Mouse (Mus musculus) kidney, adult 9 months (tissue): Measurements from ENCODE around the gene Krt18.
"Not testable (repeated sequence)": the region's sequence is repeated elsewhere in the genome, so short reads cannot be mapped to it uniquely, and the experiment has no call there.

Experiments used
- DNase-seq: peaks from one replicate; pipeline ENCODE4 v3.0.0; 2022

The Krt18 gene

DNA sequence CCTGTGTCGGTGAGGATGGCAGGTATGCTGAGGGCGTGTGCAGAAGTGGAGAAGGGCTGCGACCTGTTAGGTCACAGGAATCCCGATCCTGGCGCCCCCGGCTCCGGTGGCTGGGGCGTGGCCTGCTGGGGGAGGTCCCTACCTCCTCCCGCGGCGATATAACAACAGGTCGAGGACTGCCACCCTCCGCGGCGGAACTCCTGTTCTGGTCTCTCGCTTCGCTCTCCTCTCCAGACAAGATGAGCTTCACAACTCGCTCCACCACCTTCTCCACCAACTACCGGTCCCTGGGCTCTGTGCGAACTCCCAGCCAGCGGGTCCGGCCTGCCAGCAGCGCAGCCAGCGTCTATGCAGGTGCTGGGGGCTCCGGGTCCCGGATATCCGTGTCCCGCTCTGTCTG is at the start of gene Krt18:
Gene Krt18, plus strand, starts transcription at position 141 of the 400 bp plus-strand sequence.
- DNase-seq = no peak

DNA sequence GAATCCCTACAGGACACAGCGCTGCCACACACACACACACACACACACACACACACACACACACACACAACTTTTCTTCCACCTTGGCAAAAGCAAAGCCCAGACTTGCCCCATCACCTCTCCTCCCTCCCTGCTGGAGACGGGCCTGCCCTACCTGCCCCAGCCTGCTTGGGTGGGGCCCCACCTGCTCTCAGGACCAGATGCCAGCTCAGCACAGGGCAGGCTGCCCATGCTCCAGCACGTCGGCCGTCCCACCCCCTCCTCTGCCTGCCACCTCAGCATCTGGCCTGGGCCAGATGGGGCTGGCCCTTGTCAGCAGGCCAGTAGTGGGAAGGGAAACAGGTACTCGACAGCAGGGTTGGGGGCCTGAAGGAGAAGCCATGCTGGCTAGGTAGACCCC is 47.1 kb upstream of the Krt18 start:
- DNase-seq = peak; percentile 91

DNA sequence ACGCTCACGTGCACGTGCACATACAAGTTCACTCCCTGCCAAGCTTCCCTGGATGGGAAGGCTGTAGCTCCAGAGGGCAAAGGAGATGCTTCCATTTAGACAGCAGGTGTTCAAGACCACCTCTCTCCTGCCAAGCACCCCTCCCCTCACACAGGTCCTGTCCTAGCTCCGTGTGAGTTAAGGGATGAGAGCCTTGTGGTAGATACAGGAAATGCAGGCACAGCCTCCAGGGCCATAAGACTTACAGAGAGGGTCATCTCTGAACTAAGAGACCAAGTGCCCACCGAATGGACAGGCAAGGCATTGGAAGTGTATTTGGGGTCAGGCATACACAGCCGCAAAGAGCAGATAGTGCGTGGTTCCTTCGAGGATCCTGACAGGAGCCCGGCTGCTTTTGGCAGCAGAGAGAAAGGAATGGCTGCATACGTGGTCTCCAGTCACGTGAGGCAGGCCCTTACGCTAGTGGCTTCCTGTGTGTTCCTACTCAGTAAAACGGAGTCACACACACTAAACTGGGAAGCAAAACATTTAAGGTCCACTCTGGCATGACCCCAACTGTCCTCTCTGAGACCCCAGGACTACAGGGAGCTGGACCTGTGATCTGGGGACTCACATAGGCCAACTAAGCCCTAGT is 44.5 kb upstream of the Krt18 start:
- DNase-seq = no peak

DNA sequence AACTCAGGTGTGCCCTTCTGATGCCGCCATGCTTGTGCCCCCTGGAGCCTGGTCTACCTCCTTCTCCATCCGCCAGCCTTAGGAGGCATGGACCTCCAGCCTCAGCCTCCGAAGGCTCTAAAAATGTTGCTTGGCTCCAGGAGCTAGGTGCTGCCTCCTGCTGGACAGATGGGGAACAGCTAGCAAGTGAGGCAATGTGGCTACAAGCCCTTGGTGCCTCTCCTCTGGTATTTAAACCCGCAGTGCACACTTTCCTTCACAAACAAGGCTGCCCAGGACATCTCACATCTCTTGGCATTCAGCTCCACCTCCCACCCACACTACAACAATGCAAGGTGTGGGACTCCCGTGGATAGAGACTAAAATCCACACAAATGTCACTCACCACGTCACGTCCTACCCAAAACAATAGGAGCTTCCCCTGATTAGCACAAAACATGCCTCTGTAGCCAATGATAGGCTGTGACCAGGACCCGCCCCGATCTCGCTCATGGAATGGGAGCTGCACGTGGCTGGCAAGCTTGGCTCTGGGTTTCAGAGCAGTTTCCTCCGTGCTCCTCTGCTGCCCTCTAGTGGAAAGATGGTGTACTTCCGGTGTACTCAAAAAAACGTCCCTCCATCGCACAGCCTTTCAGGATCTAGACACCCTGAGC is 43.9 kb upstream of the Krt18 start:
- peak; percentile 97 for DNase-seq

DNA sequence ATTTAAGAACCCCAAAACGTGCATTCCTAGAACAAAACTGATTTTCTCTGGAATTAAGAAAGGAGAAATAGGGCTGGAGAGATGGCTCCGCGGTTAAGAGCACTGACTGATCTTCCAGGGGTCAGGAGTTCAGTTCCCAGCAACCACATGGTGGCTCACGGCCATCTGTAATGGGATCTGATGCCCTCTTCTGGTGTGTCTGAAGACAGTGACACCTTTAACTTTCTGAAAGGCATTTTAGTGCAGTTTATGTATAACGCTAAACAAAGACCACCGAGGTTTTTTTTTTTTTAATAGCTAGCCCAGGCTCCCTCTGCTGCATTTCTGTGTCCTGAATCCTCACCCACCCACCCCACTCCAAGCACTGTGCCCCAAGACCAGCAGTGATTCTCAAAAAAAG is 43.2 kb upstream of the Krt18 start:
- no peak for DNase-seq

DNA sequence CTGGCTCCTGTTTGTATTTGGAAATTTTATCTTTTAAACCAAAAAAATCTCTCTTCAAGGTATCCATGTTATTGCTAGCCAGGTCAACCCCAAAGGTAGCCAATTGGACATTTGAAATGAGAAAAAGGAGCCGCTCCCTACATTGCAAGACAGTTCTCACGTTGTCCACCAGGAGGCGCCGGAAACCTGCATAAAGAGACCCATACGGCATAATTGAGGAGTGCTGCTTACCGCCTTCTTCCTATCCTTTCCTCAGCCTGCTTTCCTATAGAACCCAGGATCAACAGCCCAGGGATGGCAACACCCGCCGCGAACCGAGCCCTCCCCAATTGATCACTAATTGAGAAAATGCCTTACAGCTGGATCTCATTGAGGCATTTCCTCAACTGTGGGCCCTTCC is 39.9 kb upstream of the Krt18 start:
- peak; percentile 92 for DNase-seq

DNA sequence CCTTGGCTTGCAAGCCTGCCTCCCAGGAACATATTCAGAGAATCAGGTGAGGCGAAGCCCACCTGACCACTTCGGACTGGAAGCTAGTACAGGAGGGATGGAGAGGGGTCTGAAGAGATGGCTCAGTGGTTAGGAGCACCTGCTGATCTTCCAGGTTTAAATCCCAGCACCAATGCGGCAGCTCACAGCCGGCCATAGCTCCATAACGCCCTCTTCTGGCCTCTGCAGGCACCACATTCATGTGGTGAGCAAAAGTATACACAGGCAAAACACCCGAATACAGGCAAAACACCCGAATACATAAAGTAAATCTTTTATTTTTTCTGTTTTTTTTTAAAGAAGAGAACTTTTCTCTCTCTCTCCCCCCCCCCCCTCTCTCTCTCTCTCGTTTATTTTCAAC is 39.3 kb upstream of the Krt18 start:
- DNase-seq = no peak

DNA sequence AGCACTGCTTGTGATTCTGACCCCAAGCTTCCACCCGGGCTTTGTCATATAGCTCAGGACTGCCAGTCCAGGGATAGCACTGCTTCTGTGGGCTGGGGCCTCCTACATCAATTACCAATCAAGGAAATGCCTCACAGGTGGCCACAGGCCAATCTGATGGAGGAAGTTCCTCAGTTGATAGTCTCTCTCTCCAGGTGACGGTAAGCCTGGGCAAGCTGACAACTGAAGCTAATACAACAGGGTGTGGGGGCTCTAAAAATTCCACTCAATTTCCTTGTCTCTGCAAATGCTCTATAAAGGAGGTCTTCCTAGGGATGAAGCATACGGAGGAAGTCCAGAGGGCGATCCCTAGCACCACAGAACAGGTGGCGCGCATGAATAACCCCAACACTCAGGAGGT is 37.0 kb upstream of the Krt18 start:
- no peak for DNase-seq

DNA sequence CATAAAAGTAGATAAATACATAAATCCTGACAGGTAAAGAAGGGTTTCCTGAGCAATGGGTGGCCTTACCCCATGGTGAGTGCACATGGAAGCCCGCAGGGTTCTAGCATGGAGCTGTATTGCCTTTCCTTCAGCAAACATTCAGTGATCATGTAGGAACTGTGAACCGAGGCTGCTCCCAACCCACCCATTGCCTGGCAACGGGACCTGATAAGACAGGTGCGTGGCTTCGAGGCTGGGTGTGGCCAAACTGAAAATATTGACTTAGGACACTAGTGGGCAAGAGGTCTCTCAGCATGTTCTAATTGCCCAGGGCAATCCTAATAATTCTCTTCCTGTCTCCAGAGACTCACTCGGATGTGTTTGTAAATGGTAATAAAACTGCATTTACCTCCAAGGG is 33.6 kb upstream of the Krt18 start:
- no peak for DNase-seq

DNA sequence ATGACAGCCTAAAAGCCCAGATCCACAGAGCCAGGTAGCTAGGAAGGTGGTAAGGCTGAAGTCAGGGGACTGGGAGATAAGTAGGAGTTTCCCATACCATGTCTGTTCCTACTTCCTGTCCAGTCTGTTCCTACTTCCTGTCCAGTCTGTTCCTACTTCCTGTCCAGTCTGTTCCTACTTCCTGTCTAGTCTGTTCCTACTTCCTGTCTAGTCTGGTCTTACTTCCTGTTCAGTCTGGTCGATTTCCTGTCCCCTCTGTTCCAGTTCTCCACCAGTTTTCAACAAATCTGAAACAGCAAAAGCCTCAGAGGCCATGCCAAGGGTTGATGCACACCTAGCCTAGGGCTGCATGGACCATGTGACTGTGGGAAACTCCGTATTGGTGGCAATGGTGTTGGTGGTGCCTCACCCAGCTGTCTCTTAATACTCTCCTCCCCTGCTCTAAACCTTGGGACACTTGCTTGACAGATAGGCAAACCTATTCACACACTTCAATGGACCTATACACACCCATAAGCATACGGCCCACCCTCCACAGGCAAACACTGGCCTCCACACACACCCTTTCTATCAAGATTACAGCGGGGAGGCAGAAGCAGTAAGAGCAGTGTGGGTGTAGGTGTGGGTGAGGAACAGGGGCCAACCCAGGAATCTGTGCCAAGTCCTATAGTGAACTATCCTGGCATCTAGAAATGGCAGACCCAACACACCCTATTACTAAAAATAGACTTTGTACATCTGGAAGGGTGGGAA is 32.3 kb upstream of the Krt18 start:
- DNase-seq = no peak

DNA sequence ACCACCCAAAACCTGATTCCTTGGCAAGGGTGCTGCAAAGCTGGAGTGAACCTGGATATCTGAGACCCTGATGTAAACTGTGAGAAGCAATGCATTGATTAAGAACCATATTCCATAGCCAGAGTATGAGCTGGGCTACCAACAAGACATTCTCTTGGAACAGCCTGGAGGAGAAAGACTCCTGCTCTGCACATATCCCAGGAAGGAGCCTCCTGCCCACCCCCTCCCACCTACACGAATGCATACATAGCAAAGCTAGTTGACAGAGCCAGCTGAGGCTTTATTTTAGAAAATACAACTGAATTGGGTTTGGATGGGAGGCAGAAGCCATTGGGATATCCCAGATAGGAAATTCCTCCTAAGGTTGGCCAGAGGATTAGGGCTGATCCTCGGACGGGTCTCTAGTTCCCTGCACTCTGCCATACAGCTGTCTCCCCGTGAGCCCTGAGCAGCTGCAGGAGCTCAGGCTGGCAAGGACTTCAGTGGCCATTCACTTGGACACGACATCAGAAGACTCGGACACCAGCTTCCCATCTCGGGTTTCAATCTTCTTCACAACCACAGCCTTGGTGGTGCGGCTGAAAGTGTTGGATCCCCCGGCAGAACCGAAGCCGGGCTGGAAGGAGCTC is 31.4 kb upstream of the Krt18 start:
- not testable (repeated sequence) for DNase-seq

DNA sequence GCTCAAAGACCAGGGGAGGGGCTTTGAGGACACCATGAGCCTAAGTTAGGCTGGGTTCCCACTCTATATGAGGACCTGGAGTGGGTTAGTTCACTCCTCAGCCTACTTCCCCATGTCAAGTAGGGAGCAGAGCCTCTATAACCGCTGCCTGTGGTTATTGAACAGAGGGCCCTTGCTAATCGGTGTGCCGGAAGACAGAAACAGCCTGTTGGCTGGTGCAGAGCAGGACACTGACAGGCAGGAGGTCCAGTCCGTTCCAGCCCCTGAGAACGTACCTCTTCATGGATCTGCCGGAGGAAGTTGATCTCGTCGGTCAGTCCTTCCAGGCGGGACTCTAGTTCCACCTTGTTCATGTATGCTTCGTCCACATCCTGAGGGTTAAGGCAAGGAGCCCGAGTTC is 28.8 kb upstream of the Krt18 start:
- DNase-seq = no peak

DNA sequence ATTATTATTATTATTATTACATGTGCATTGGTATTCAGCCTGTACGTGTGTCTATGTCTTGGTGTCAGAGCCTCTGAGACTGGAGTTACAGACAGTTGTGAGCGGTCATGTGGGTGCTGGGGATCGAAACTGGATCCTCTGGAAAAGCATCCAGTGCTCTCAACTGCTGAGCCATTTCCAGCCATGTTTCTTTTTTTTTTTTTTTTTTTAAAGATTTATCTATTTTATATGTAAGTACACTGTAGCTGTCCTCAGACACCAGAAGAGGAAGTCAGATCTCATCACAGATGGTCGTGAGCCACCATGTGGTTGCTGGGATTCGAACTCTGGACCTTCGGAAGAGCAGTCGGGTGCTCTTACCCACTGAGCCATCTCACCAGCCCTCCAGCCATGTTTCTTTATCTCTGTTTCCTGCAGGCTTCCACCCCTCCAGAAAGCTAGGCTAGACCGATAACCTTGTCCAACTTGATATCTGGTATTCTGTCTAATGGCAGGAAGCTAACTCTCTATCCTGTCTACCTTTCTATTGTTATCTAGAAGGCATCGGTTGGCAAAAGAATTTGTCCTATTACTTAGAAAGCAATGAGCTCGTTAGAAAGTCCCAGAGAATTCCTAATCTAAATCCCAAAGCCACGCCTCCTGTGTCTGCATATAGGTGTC is 28.2 kb upstream of the Krt18 start:
- no peak for DNase-seq

DNA sequence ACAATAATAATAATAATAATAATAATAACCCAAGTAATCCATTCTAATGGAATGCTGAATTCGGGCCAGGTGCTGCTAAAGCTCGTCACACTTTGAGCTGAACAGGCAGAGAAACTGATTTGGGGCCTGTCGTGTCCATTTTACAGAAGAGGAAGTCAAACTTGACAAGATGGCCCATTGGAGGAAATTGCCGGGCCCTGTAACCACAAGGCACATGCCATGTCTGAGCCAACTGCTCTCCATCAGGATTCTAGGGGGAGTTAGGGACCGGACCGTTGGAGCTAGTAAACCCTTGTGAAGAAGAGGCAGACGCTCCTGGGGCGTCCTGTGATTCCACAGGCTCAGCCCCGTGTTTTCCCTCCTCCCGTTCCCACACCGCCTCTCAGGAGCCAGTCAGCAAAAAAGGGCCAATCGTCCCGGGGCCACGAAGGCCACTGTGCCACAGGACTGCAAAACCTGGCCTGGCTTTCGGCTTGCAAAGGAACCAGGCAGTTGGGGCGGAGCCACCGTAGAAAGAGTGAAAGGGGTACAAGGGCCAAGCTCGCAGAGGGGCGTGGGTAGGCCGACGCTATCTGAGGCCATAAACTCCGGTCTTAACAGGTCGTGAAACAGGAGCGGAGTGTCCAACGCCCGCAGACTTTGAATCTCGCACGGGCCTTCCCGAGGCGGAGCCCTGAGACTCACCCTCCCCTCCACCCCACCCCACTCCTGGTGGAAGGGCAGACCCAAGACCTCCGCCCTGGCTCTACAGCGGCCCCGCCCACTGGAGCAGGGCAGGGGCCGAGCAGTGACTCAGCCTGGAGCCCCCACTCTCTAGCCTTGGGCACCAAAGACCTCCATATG is 25.1 kb upstream of the Krt18 start:
- DNase-seq = peak; percentile 90

DNA sequence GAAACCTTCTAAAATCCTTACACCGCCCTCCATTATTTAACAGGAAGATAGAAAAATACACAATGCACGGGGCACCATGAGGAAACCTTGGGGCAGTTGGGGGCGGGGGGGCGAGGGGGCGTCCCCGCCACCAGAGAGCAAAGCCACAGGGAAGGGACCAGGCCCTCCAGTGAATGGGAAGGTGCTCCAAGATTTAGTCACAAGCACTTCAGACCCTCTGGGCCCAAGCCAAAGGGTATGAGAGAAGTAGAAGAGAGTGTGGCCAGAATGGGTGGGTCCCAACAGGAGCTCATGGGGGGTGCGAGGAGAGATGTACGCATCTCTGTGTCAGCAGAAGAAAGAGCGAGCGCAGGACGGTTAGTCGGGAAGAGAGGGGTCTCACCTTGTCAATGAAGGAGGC is 24.5 kb upstream of the Krt18 start:
- DNase-seq = peak; percentile 40

DNA sequence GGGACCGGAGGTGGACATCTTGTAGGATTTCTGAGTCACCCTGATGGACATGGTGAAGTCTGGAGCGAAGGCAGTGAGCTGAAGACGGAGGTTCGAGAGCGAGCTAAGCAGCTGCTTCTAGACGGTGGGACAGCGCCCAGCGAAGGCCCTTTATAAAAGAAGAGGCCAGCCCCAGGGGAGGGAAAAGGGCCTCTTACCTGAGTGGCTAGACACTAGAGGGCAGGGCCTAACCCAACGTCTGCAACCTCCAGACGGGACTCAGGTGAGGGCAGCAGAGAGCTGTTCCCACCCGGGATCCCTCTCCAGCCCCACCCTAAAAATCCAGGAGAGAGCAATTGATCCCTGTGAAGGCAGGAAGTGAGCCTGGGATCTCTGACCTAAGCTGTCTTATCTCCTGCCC is 23.8 kb upstream of the Krt18 start, which contains the start of gene Krt8:
Gene Krt8, minus strand, starts transcription at position 294 of the 400 bp plus-strand sequence.
- DNase-seq = peak; percentile 87

DNA sequence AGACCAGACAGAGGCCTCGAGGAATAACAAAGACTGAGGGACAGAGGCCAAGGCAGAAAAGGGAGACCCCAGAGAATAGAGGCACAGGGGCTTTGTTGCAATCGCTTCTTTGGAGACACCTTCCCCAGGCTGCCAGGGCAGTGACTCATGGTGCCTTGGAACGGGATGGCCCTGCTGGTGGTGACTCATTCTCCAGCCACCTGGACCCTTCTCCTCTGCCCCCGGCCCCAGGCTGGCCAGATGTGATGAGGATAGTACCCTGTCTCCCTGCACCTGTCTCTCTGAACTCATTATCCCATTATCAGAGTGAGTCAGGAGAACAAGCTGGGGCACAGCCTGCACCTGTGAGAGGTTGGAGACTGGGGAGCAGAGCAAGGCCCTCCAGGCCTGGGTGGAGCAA is 22.7 kb upstream of the Krt18 start:
- no peak for DNase-seq

DNA sequence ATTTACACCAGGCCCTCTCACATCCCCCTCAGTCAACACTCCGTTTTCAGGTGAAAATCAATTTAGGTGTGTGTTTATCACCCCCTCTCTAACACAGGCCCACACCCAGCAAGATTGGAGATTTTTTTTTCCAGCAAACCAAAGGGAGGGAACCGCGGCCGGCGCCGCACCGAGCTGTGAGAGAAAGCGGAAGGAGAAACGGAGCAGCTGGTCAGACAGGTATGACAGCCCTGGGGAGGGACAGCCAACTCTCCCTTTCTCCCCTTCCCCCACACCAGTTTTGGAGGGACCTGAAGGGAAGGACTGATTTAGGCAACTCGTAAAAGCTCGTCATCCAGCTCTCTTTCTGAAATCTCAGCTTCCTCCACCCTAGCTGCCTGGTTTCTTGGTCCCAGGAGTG is 21.7 kb upstream of the Krt18 start:
- DNase-seq = peak; percentile 34

DNA sequence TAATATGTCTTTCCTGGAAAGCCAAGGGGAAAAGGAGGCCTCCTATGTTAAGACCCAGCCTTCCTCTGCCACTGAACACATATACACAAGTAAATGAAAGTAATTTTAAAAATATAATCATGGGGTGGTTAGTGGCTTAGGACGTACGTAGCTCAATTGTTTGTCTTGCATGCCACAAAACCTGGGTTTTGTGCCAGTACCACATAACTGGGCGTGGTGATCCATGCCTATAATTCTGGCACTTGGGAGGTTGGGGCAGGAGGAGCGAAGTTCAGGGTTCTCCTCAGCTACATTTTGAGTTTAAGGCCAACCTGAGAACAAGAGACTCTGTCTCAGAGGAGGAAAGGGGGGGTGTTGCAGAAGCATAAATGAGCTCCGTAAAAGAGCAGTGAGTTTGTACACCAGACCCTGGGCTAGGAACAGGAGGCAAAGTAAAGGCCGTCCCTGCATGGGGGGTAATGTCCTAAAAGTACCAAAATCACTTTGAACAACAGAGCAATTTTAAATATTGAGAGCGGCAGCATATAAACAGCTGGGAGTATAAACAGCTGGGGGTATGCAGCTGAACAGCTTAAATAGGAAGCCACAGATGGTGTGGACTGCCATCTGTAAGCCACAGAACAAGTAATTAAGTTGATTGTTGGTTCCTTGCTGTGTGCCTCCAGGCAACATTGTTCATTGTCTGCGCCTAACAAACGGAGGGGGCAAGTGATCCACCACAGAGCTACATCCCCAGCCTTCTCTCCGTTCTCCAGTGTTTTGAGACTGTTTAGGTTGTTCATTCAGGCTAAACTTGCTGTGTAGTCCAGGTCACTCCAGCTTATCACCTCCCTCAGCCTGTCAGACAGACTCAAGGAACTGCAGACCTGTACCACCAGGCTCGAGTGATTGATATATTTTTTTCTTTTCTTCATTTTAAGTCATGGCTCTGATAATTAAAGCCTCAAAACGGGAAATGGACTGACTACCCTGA is 20.6 kb upstream of the Krt18 start:
- no peak for DNase-seq

DNA sequence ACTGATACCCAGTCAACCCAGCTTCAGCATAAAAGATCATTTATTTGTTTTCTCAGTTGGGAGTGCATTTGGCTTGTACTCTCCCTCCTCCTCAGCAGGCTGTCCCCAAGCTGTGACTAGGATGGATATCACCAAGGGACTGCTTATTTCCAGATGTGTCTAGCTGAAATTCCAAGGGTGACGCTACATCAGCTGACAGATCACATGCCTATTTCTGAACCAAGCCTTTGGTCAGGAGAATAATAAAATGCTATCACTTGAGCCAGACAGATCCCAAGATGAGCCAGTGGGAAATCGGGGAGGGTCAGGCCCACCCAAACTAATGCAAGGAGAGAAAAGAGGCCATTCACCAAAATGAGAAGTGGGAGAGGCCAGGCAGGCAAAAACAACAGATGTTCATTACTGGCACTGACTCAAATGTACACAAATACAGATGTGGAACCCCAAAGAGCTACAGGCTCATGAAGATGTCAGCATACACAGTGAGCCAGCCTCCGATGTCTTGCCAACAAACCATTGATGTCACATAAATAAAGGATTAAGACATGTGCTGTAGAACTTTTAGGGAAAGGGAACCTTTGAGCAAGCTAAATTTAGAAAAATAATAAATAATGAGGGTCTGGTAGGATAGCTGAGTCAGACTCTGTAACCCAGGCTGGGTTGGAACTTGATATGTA is 17.3 kb upstream of the Krt18 start:
- no peak for DNase-seq
